20 mouse cellular contexts compared by ENCODE assay signal in genomic region chr6:125153018-125153389, GRCm38 (mm10). TPM values are rescaled to one million over a fixed set of nuclear protein-coding genes. Genes with fewer than 3 reads are reported as not detected.
A peak's percentile ranks its signal among the peaks of the same experiment; 100 is the strongest.
DNase-seq lines count a peak whose midpoint lies in the region; ATAC-seq and TF ChIP-seq lines count a peak whose summit lies in the region.
"Had no signal": no experiment of that assay in that cellular context is flagged by ENCODE, and none has a peak within 500 bp of the region (broad histone marks: within the 10 kb centered on the region; RNA-seq: fewer than 3 reads in every experiment).

No protein-coding gene starts in this region.

- peak overlapping the region; percentile 8; the same call in 1 of the 2 replicates for H3K9ac ChIP-seq in limb, embryonic 13.5 days
- H3K9ac ChIP-seq in stomach, postnatal 0 days (ENCODE audit: low read length), result no peak overlapping the region
- H3K9ac ChIP-seq: heart, embryonic 13.5 days; kidney, embryonic 15.5 days had no signal

- H3K27me3 ChIP-seq in limb, embryonic 13.5 days, result no peaks in the 10 kb centered on the region
- no peaks in the 10 kb centered on the region for H3K27me3 ChIP-seq in limb, embryonic 10.5 days (ENCODE audit: low read depth, poor library complexity, severe bottlenecking)
- no peaks in the 10 kb centered on the region for H3K27me3 ChIP-seq in stomach, postnatal 0 days (ENCODE audit: control insufficient read depth, insufficient read depth, low read length)
- H3K27me3 ChIP-seq: heart, embryonic 13.5 days; kidney, embryonic 15.5 days had no signal

- no peak overlapping the region for H3K4me2 ChIP-seq in limb, embryonic 13.5 days (replicated peaks)
- H3K4me2 ChIP-seq in stomach, postnatal 0 days (replicated peaks; ENCODE audit: low read depth), result no peak overlapping the region
- H3K4me2 ChIP-seq: heart, embryonic 13.5 days; kidney, embryonic 15.5 days had no signal

- peaks cover 66% of the 10 kb centered on the region for H3K36me3 ChIP-seq in limb, embryonic 13.5 days
- H3K36me3 ChIP-seq in limb, embryonic 10.5 days, result peaks cover 91% of the 10 kb centered on the region
- H3K36me3 ChIP-seq in stomach, postnatal 0 days (ENCODE audit: control insufficient read depth, insufficient read depth, low read length), result no peaks in the 10 kb centered on the region

- peak overlapping the region; percentile 94 for H3K27ac ChIP-seq in gastrocnemius, adult 2 months
- H3K27ac ChIP-seq in limb, embryonic 13.5 days, result no peak overlapping the region; the same call in 1 of the 2 replicates
- no peak overlapping the region for H3K27ac ChIP-seq in limb, embryonic 10.5 days
- H3K27ac ChIP-seq in stomach, postnatal 0 days (replicated peaks), result no peak overlapping the region
- H3K27ac ChIP-seq: heart, embryonic 13.5 days; kidney, embryonic 15.5 days; macrophage had no signal

- H3K4me1 ChIP-seq in limb, embryonic 13.5 days, result peaks cover 18% of the 10 kb centered on the region
- peaks cover 16% of the 10 kb centered on the region for H3K4me1 ChIP-seq in limb, embryonic 10.5 days
- no peaks in the 10 kb centered on the region for H3K4me1 ChIP-seq in stomach, postnatal 0 days (replicated peaks; ENCODE audit: control insufficient read depth, insufficient read depth)

- 81% methylated on average over 5 of the region's 5 CpGs for WGBS in limb, embryonic 13.5 days
- WGBS in limb, embryonic 10.5 days, result 89% methylated on average over 5 of the region's 5 CpGs
- 76% methylated on average over 5 of the region's 5 CpGs for WGBS in stomach, postnatal 0 days

- peak; percentile 35 for DNase-seq in gastrocnemius, adult 2 months
- DNase-seq in gastrocnemius, postnatal 25 days, result no peak
- no peak for DNase-seq in limb, embryonic 10.5 days (ENCODE audit: low spot score)
- peak; percentile 53 for DNase-seq in testis, postnatal 10 days (ENCODE audit: low spot score)
- no peak for DNase-seq in testis, postnatal 14 days (ENCODE audit: low spot score)
- DNase-seq in stomach, postnatal 0 days (ENCODE audit: low spot score), result no peak
- DNase-seq: adrenal gland, postnatal 36 days; cerebellum, adult 18-20 months; cerebellum, postnatal 10 days; kidney, adult 18-20 months; lung, adult 2 months; thymus, postnatal 14 days had no signal

- ATAC-seq in limb, embryonic 13.5 days (ENCODE audit: low FRiP score, low read depth), result no peak
- no peak for ATAC-seq in stomach, postnatal 0 days (ENCODE audit: low FRiP score, low TSS enrichment)
- ATAC-seq in megakaryocyte-erythroid progenitor cell, adult 5-6 weeks (replicated peaks; ENCODE audit: low FRiP score, low TSS enrichment, poor library complexity, severe bottlenecking), result no peak
- ATAC-seq: forebrain, embryonic 14.5 days; hindbrain, embryonic 16.5 days; midbrain, embryonic 16.5 days had no signal

- TF ChIP-seq EP300 in stomach, postnatal 0 days (optimal IDR thresholded peaks at IDR 0.05), result no peak

- TF ChIP-seq CTCF in gastrocnemius, adult 2 months (IDR thresholded peaks at IDR 0.05), result no peak
- TF ChIP-seq CTCF in stomach, postnatal 0 days (IDR thresholded peaks at IDR 0.05; ENCODE audit: low read depth), result no peak

- no peak overlapping the region for H3K4me3 ChIP-seq in gastrocnemius, adult 2 months
- H3K4me3 ChIP-seq in limb, embryonic 13.5 days, result no peak overlapping the region
- no peak overlapping the region for H3K4me3 ChIP-seq in limb, embryonic 10.5 days
- H3K4me3 ChIP-seq in stomach, postnatal 0 days (ENCODE audit: low read depth, low read length), result no peak overlapping the region
- H3K4me3 ChIP-seq: heart, embryonic 13.5 days; kidney, embryonic 15.5 days had no signal

- H3K9me3 ChIP-seq in limb, embryonic 13.5 days, result no peaks in the 10 kb centered on the region
- no peaks in the 10 kb centered on the region for H3K9me3 ChIP-seq in limb, embryonic 10.5 days (replicated peaks)
- H3K9me3 ChIP-seq in stomach, postnatal 0 days (ENCODE audit: control insufficient read depth, low read length), result no peaks in the 10 kb centered on the region
- H3K9me3 ChIP-seq: heart, embryonic 13.5 days; kidney, embryonic 15.5 days had no signal

- intact Hi-C loops in gastrocnemius, adult 2 months (cut with DNase I), result no loop called here

RNA-seq across cellular contexts. Expression of gene Iffo1, which starts 8.0 kb away (rescaled TPM):
- 1 to 10 TPM; 7.8 to 9.4 TPM for total RNA-seq in gastrocnemius, adult 2 months (2021)
- 10 to 100 TPM; 12.4 to 15.3 TPM for total RNA-seq in gastrocnemius, postnatal 25 days (2021)
- polyA plus RNA-seq in limb, embryonic 13.5 days (2015; fragmentation: Nextera tagmentation; extraction: Ambion mirVana), result 31.5 and 33.1 TPM in 2 replicates
- 10.9 and 15.5 TPM in 2 replicates for polyA plus RNA-seq in limb, embryonic 10.5 days (2016; fragmentation: Nextera tagmentation; extraction: Ambion mirVana)
- 4.4 and 5.7 TPM in 2 replicates for polyA plus RNA-seq in stomach, postnatal 0 days (2015; fragmentation: Nextera tagmentation; extraction: Ambion mirVana)
- total RNA-seq in megakaryocyte-erythroid progenitor cell, adult 5-6 weeks (2014; fragmentation: Nextera tagmentation), result 18.3 and 22.7 TPM in 2 replicates
- 10.3 and 12.8 TPM in 2 replicates for total RNA-seq in megakaryocyte-erythroid progenitor cell, adult 5-6 weeks (2017)

RNA-seq across cellular contexts. Expression of gene Gapdh, which starts 13.3 kb away (rescaled TPM):
- total RNA-seq in gastrocnemius, adult 2 months (2021), result over 10,000 TPM in 1 of 2 experiments, 1,000 to 10,000 TPM in 1; 9,742 to 11,894 TPM
- over 10,000 TPM; 11,297 to 11,631 TPM for total RNA-seq in gastrocnemius, postnatal 25 days (2021)
- polyA plus RNA-seq in limb, embryonic 13.5 days (2015; fragmentation: Nextera tagmentation; extraction: Ambion mirVana), result 1,893 and 1,983 TPM in 2 replicates
- polyA plus RNA-seq in limb, embryonic 10.5 days (2016; fragmentation: Nextera tagmentation; extraction: Ambion mirVana), result 2,585 and 3,112 TPM in 2 replicates
- 920 and 1,103 TPM in 2 replicates for polyA plus RNA-seq in stomach, postnatal 0 days (2015; fragmentation: Nextera tagmentation; extraction: Ambion mirVana)
- total RNA-seq in megakaryocyte-erythroid progenitor cell, adult 5-6 weeks (2014; fragmentation: Nextera tagmentation), result 900 and 1,346 TPM in 2 replicates
- 535 and 806 TPM in 2 replicates for total RNA-seq in megakaryocyte-erythroid progenitor cell, adult 5-6 weeks (2017)

RNA-seq across cellular contexts. Expression of gene Nop2, which starts 21.3 kb away (rescaled TPM):
- 10 to 100 TPM; 17.9 to 18.1 TPM for total RNA-seq in gastrocnemius, adult 2 months (2021)
- 10 to 100 TPM; 14.6 to 18.6 TPM for total RNA-seq in gastrocnemius, postnatal 25 days (2021)
- polyA plus RNA-seq in limb, embryonic 13.5 days (2015; fragmentation: Nextera tagmentation; extraction: Ambion mirVana), result 65.6 and 67.1 TPM in 2 replicates
- polyA plus RNA-seq in limb, embryonic 10.5 days (2016; fragmentation: Nextera tagmentation; extraction: Ambion mirVana), result 94.6 and 119 TPM in 2 replicates
- 25.0 and 26.6 TPM in 2 replicates for polyA plus RNA-seq in stomach, postnatal 0 days (2015; fragmentation: Nextera tagmentation; extraction: Ambion mirVana)
- total RNA-seq in megakaryocyte-erythroid progenitor cell, adult 5-6 weeks (2014; fragmentation: Nextera tagmentation), result 92.2 and 114 TPM in 2 replicates
- total RNA-seq in megakaryocyte-erythroid progenitor cell, adult 5-6 weeks (2017), result 108 and 125 TPM in 2 replicates

RNA-seq across cellular contexts. Expression of gene Ncapd2, which starts 38.5 kb away (rescaled TPM):
- 1 to 10 TPM; 6.5 to 9.8 TPM for total RNA-seq in gastrocnemius, adult 2 months (2021)
- 10 to 100 TPM; 12.1 to 12.7 TPM for total RNA-seq in gastrocnemius, postnatal 25 days (2021)
- polyA plus RNA-seq in limb, embryonic 13.5 days (2015; fragmentation: Nextera tagmentation; extraction: Ambion mirVana), result 146 and 148 TPM in 2 replicates
- 285 and 288 TPM in 2 replicates for polyA plus RNA-seq in limb, embryonic 10.5 days (2016; fragmentation: Nextera tagmentation; extraction: Ambion mirVana)
- polyA plus RNA-seq in stomach, postnatal 0 days (2015; fragmentation: Nextera tagmentation; extraction: Ambion mirVana), result 15.3 and 16.6 TPM in 2 replicates
- 285 and 384 TPM in 2 replicates for total RNA-seq in megakaryocyte-erythroid progenitor cell, adult 5-6 weeks (2014; fragmentation: Nextera tagmentation)
- 186 and 262 TPM in 2 replicates for total RNA-seq in megakaryocyte-erythroid progenitor cell, adult 5-6 weeks (2017)

RNA-seq across cellular contexts. Expression of gene Mrpl51, which starts 38.6 kb away (rescaled TPM):
- 100 to 1,000 TPM; 214 to 262 TPM for total RNA-seq in gastrocnemius, adult 2 months (2021)
- total RNA-seq in gastrocnemius, postnatal 25 days (2021), result 100 to 1,000 TPM; 214 to 227 TPM
- 212 and 213 TPM in 2 replicates for polyA plus RNA-seq in limb, embryonic 13.5 days (2015; fragmentation: Nextera tagmentation; extraction: Ambion mirVana)
- 213 and 231 TPM in 2 replicates for polyA plus RNA-seq in limb, embryonic 10.5 days (2016; fragmentation: Nextera tagmentation; extraction: Ambion mirVana)
- 196 and 211 TPM in 2 replicates for polyA plus RNA-seq in stomach, postnatal 0 days (2015; fragmentation: Nextera tagmentation; extraction: Ambion mirVana)
- 163 and 194 TPM in 2 replicates for total RNA-seq in megakaryocyte-erythroid progenitor cell, adult 5-6 weeks (2014; fragmentation: Nextera tagmentation)
- 120 and 151 TPM in 2 replicates for total RNA-seq in megakaryocyte-erythroid progenitor cell, adult 5-6 weeks (2017)

Comparison
In these comparisons a context has a peak if more than half of its experiments do, and no peak if none do; other contexts are left out.
1. DNase-seq: peak in gastrocnemius, adult 2 months (single experiment) and testis, postnatal 10 days (single experiment); none in gastrocnemius, postnatal 25 days (single experiment), limb, embryonic 10.5 days (single experiment), testis, postnatal 14 days (single experiment) and stomach, postnatal 0 days (single experiment).
2. RNA of gene Gapdh, which starts 13.3 kb away (total RNA-seq): 9,742 to 11,894 TPM in gastrocnemius, adult 2 months and 11,297 to 11,631 TPM in gastrocnemius, postnatal 25 days; 535 to 1,346 TPM in megakaryocyte-erythroid progenitor cell, adult 5-6 weeks; every median in the first group is over 4 times any median in the second.
3. RNA of gene Nop2, which starts 21.3 kb away (total RNA-seq): 92.2 to 125 TPM in megakaryocyte-erythroid progenitor cell, adult 5-6 weeks; 14.6 to 18.6 TPM in gastrocnemius, postnatal 25 days and 17.9 to 18.1 TPM in gastrocnemius, adult 2 months; every median in the first group is over 4 times any median in the second.